Mouse (Mus musculus): ENCODE measurements around the gene Art3. TPM values are rescaled to one million over a fixed set of nuclear protein-coding genes. Genes with fewer than 3 reads are reported as not detected.
"Not testable (repeated sequence)": the region's sequence is repeated elsewhere in the genome, so short reads cannot be mapped to it uniquely, and the experiment has no call there.

Gene Art3
- polyA plus RNA-seq, 1 experiment from 2014 or later, result 65.5 TPM

GRCm38 (mm10) chr5:92345006-92345405 is 13.4 kb downstream of the Art3 start:
- Histone ChIP-seq H3K4me3 (no peak overlapping the region), H3K9ac (no peak overlapping the region), H3K27ac (no peak overlapping the region), H3K27me3 (peaks cover 5% of the 10 kb centered on the region; the same call in 1 of the 2 replicates), H3K4me2 (no peak overlapping the region), H3K36me3 (no peaks in the 10 kb centered on the region), H3K4me1 (replicated peaks) (peaks cover 10% of the 10 kb centered on the region), H3K9me3 (replicated peaks) (no peaks in the 10 kb centered on the region)
- ATAC-seq (replicated peaks; ENCODE audit: insufficient number of reproducible peaks, insufficient read depth, low FRiP score, low read depth), result no peak
- 83% methylated on average over 8 of the region's 8 CpGs for WGBS

DNA sequence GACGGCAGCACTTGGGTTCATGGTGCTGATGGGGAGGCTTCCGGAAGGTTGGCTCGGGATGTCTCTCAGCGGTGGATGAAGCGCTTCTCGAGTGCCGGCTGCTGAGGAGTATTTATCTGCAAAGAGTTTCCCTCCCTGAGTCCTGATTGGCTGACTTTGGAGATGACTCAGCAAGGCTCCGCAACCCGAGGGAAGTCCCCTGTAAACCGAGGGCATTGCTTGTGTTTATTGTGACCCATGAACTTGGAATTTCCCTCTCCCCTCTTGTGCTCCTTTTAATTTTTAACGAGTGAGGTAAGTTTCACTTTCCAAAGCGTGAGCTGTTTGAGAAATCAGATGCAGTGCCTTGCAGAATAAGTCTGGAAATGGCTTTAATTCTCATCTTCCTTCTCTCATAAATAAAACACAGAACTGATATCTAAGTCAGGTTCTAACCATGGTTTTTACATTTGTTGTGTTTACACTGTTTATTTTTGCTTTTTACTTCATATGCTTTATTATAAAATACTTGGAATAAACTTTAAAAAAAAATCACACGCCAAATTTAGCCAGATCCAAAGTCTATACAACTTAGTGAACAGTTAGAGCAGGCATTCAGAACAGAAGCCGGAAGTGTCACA is 17.3 kb downstream of the Art3 start, which contains the start of gene Cxcl10:
TSS of gene Cxcl10 (minus strand) at position 96 of the 620 bp plus-strand sequence.
- 15% methylated on average over 14 of the region's 14 CpGs for WGBS
- no peaks in the 10 kb centered on the region for H3K36me3 ChIP-seq
- no peaks in the 10 kb centered on the region for H3K9me3 ChIP-seq (replicated peaks)
- H3K4me3 ChIP-seq, result peak within 1 kb of the TSS; percentile 33
- H3K4me1 ChIP-seq (replicated peaks), result peaks cover 15% of the 10 kb centered on the region
- no peak within 1 kb of the TSS for H3K27ac ChIP-seq
- peak within 1 kb of the TSS; percentile 59 for H3K4me2 ChIP-seq
- H3K27me3 ChIP-seq, result peaks cover 5% of the 10 kb centered on the region; the same call in 1 of the 2 replicates
- no peak for ATAC-seq (replicated peaks; ENCODE audit: insufficient number of reproducible peaks, insufficient read depth, low FRiP score, low read depth)
- no peak within 1 kb of the TSS for H3K9ac ChIP-seq

DNA sequence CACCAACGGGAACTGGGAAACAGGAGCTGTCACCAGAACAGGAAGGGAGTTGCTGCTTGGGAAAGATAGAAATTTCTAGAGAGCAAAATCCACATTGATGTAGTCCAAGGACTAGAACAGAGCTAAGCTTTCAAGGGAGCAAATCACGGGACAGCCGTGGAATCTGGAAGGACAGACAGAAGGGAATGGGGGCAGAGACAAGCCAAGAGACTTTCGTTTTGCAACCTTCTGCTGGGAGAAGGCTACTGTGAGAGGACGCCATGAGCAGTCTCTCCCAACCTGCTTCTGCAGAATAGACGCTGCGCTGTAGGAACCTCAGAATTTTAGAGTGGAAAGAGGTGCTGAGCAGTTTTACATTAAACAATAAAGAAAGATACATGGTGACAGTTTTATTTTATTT is 18.1 kb downstream of the Art3 start:
- WGBS, result 83% methylated on average over 7 of the region's 7 CpGs

GRCm38 (mm10) chr5:92352716-92353115 is 21.1 kb downstream of the Art3 start:
- not testable (repeated sequence) for H3K36me3 ChIP-seq; H3K9me3 ChIP-seq (replicated peaks); ATAC-seq (replicated peaks; ENCODE audit: insufficient number of reproducible peaks, insufficient read depth, low FRiP score, low read depth); H3K9ac ChIP-seq; H3K27me3 ChIP-seq
- Histone ChIP-seq H3K4me2 (peak overlapping the region; percentile 61), H3K4me1 (replicated peaks) (peaks cover 15% of the 10 kb centered on the region), H3K4me3 (peak overlapping the region; percentile 50), H3K27ac (peak overlapping the region; percentile 74)
- WGBS, result 46% methylated on average over 4 of the region's 4 CpGs

More for the DNA sequence above, 18.1 kb downstream of the Art3 start:
- H3K4me3 ChIP-seq, result no peak overlapping the region
- ATAC-seq (replicated peaks; ENCODE audit: insufficient number of reproducible peaks, insufficient read depth, low FRiP score, low read depth), result no peak
- H3K4me2 ChIP-seq, result no peak overlapping the region
- no peak overlapping the region for H3K27ac ChIP-seq
- peaks cover 15% of the 10 kb centered on the region for H3K4me1 ChIP-seq (replicated peaks)
- H3K27me3 ChIP-seq, result peaks cover 5% of the 10 kb centered on the region; the same call in 1 of the 2 replicates
- no peaks in the 10 kb centered on the region for H3K9me3 ChIP-seq (replicated peaks)
- no peaks in the 10 kb centered on the region for H3K36me3 ChIP-seq
- no peak overlapping the region for H3K9ac ChIP-seq

GRCm38 (mm10) chr5:92353517-92353916 is 21.9 kb downstream of the Art3 start:
- peak overlapping the region; percentile 43 for H3K9ac ChIP-seq
- no peaks in the 10 kb centered on the region for H3K36me3 ChIP-seq
- H3K27ac ChIP-seq, result peak overlapping the region; percentile 74

GRCm38 (mm10) chr5:92358033-92358432 is 26.4 kb downstream of the Art3 start:
- no peaks in the 10 kb centered on the region for H3K36me3 ChIP-seq
- H3K4me3 ChIP-seq, result no peak overlapping the region
- H3K9ac ChIP-seq, result no peak overlapping the region
- ATAC-seq (replicated peaks; ENCODE audit: insufficient number of reproducible peaks, insufficient read depth, low FRiP score, low read depth), result no peak
- no peak overlapping the region for H3K27ac ChIP-seq
- no peaks in the 10 kb centered on the region for H3K27me3 ChIP-seq
- H3K4me1 ChIP-seq (replicated peaks), result peaks cover 6% of the 10 kb centered on the region; the same call in 1 of the 2 replicates
- WGBS, result 17% methylated on average over 12 of the region's 12 CpGs
- no peaks in the 10 kb centered on the region for H3K9me3 ChIP-seq (replicated peaks)
- H3K4me2 ChIP-seq, result no peak overlapping the region

More at GRCm38 (mm10) chr5:92353517-92353916, 21.9 kb downstream of the Art3 start:
- H3K4me3 ChIP-seq, result peak overlapping the region; percentile 50
- H3K9me3 ChIP-seq (replicated peaks), result no peaks in the 10 kb centered on the region
- H3K4me2 ChIP-seq, result peak overlapping the region; percentile 61
- WGBS, result 14% methylated on average over 11 of the region's 11 CpGs
- ATAC-seq (replicated peaks; ENCODE audit: insufficient number of reproducible peaks, insufficient read depth, low FRiP score, low read depth), result peak; percentile 61; the same call in 1 of the 2 replicates
- H3K4me1 ChIP-seq (replicated peaks), result peaks cover 11% of the 10 kb centered on the region
- peaks cover 1% of the 10 kb centered on the region; the same call in 1 of the 2 replicates for H3K27me3 ChIP-seq

GRCm38 (mm10) chr5:92358767-92359455 is 27.3 kb downstream of the Art3 start:
- Histone ChIP-seq H3K36me3 (no peaks in the 10 kb centered on the region), H3K4me3 (no peak overlapping the region), H3K9ac (no peak overlapping the region), H3K27ac (no peak overlapping the region), H3K4me1 (replicated peaks) (0 out of 2 replicates have a peak, but pooled peaks cover 2% of the 10 kb centered on the region), H3K9me3 (replicated peaks) (no peaks in the 10 kb centered on the region), H3K4me2 (no peak overlapping the region), H3K27me3 (no peaks in the 10 kb centered on the region)
- 60% methylated on average over 11 of the region's 11 CpGs for WGBS
- no peak for ATAC-seq (replicated peaks; ENCODE audit: insufficient number of reproducible peaks, insufficient read depth, low FRiP score, low read depth)

DNA sequence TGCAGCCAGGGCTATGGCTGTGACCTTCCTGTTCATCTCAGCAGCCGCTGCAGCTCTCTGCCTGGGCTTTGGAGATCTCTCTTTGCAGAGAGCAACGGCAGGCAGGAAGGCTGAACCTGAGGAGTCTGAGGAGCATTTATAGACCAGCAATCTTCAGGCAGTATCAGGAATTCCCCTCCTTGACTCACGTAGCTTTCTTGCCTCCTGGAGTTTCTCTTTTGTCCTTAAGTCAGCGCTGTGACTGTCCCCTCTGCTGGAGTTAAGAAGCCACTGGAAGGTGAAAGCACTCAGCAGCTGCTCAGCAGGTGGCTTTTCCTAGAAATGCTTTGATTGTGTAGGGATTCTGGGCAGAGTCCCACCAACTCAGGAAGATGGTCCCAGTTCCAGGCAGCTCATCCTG is 31.6 kb downstream of the Art3 start:
- Histone ChIP-seq H3K4me3 (no peak overlapping the region), H3K27me3 (no peaks in the 10 kb centered on the region), H3K27ac (no peak overlapping the region), H3K9me3 (replicated peaks) (no peaks in the 10 kb centered on the region), H3K4me2 (no peak overlapping the region), H3K9ac (no peak overlapping the region), H3K36me3 (no peaks in the 10 kb centered on the region), H3K4me1 (replicated peaks) (0 out of 2 replicates have a peak, but pooled peaks cover 2% of the 10 kb centered on the region)
- WGBS, result 15% methylated on average over 4 of the region's 4 CpGs
- ATAC-seq (replicated peaks; ENCODE audit: insufficient number of reproducible peaks, insufficient read depth, low FRiP score, low read depth), result no peak

DNA sequence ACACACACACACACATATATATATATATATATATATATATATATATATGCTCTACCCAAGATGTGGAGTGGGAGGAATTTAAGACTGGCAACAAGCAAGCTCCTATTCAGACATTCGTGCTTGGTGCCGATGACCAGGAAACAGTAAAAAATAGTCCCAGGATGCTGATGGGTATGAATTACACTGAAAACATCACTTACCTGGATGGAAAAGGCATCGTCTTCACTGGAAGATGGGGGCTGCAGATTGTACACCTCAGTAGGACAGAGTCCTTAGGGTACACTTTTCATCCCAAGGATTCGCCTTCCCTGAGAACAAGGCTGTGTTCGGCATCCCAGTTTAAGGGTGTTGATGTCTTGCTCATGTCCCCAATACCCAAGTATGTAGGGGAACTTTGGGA is 32.4 kb downstream of the Art3 start:
- no peak for ATAC-seq (replicated peaks; ENCODE audit: insufficient number of reproducible peaks, insufficient read depth, low FRiP score, low read depth)
- Histone ChIP-seq H3K9ac (no peak overlapping the region), H3K27ac (no peak overlapping the region), H3K4me3 (no peak overlapping the region), H3K4me2 (no peak overlapping the region), H3K27me3 (no peaks in the 10 kb centered on the region), H3K4me1 (replicated peaks) (0 out of 2 replicates have a peak, but pooled peaks cover 2% of the 10 kb centered on the region), H3K9me3 (replicated peaks) (no peaks in the 10 kb centered on the region), H3K36me3 (no peaks in the 10 kb centered on the region)
- 89% methylated on average over 5 of the region's 5 CpGs for WGBS

GRCm38 (mm10) chr5:92365146-92365705 is 33.6 kb downstream of the Art3 start:
- Histone ChIP-seq H3K9ac (no peak overlapping the region), H3K4me3 (no peak overlapping the region), H3K4me1 (replicated peaks) (peaks cover 5% of the 10 kb centered on the region; the same call in 1 of the 2 replicates), H3K9me3 (replicated peaks) (no peaks in the 10 kb centered on the region), H3K27me3 (no peaks in the 10 kb centered on the region), H3K36me3 (no peaks in the 10 kb centered on the region), H3K4me2 (no peak overlapping the region), H3K27ac (no peak overlapping the region)
- WGBS, result 71% methylated on average over 11 of the region's 11 CpGs
- no peak for ATAC-seq (replicated peaks; ENCODE audit: insufficient number of reproducible peaks, insufficient read depth, low FRiP score, low read depth)

- Histone ChIP-seq H3K27ac (no peak overlapping the region), H3K9ac (no peak overlapping the region), H3K36me3 (no peaks in the 10 kb centered on the region), H3K9me3 (replicated peaks) (no peaks in the 10 kb centered on the region), H3K4me1 (replicated peaks) (peaks cover 5% of the 10 kb centered on the region; the same call in 1 of the 2 replicates), H3K4me3 (no peak overlapping the region), H3K4me2 (no peak overlapping the region), H3K27me3 (no peaks in the 10 kb centered on the region)
- WGBS, result 52% methylated on average over 6 of the region's 6 CpGs
- no peak for ATAC-seq (replicated peaks; ENCODE audit: insufficient number of reproducible peaks, insufficient read depth, low FRiP score, low read depth)
These were observed 34.9 kb downstream of the Art3 start for GRCm38 (mm10) chr5:92366565-92366964.

Data from heart, embryonic 15.5 days (tissue).